Mouse (Mus musculus) heart, postnatal 25 days (tissue): ENCODE data around the gene Igdcc3. TPM values are rescaled to one million over a fixed set of nuclear protein-coding genes. Genes with fewer than 3 reads are reported as not detected.

Experiments
- DNase-seq: peaks from one replicate; pipeline ENCODE4 v3.0.0; 2022; ENCODE audit warnings: low spot score
- intact Hi-C: fragments of 180-260 bp; cut with DNase I; formaldehyde crosslinking; loops from one replicate; pipeline ENCODE4 v1.15.1; 2025
- total RNA-seq, 2 experiments: library from RNA; stranded (reverse); gene quantifications; 2 replicates each; pipeline ENCODE4 v1.2.3; 2021

Gene Igdcc3
- total RNA-seq, 2 experiments from 2014 or later: 0.08 TPM; not detected in 1

- DNase-seq: no peak
- intact Hi-C loops: no loop called here
These were observed 5.9 kb upstream of the Igdcc3 start for GRCm38 (mm10) chr9:65135126-65135525.

GRCm38 (mm10) chr9:65140491-65140890 is 498 bp upstream of the Igdcc3 start:
- DNase-seq: no peak

GRCm38 (mm10) chr9:65141306-65141975 is 452 bp downstream of the Igdcc3 start:
- intact Hi-C loops: no loop called here

More at GRCm38 (mm10) chr9:65140491-65140890, 498 bp upstream of the Igdcc3 start:
- intact Hi-C loops: no loop called here

GRCm38 (mm10) chr9:65141976-65142318 is 958 bp downstream of the Igdcc3 start:
- DNase-seq: no peak
- intact Hi-C loops: no loop called here

More at GRCm38 (mm10) chr9:65141306-65141975, 452 bp downstream of the Igdcc3 start:
- no peak for DNase-seq

GRCm38 (mm10) chr9:65142399-65142798 is 1.4 kb downstream of the Igdcc3 start:
- no peak for DNase-seq
- intact Hi-C loops: no loop called here

GRCm38 (mm10) chr9:65146001-65146400 is 5.0 kb downstream of the Igdcc3 start:
- DNase-seq: no peak
- intact Hi-C loops: no loop called here

GRCm38 (mm10) chr9:65148507-65148906 is 7.5 kb downstream of the Igdcc3 start:
- intact Hi-C loops: no loop called here
- DNase-seq: no peak

- intact Hi-C loops: no loop called here
- DNase-seq: no peak
These were observed 11.8 kb downstream of the Igdcc3 start for GRCm38 (mm10) chr9:65152711-65153330.

GRCm38 (mm10) chr9:65153331-65153711 is 12.3 kb downstream of the Igdcc3 start:
- intact Hi-C loops: no loop called here
- DNase-seq: no peak

- intact Hi-C loops: no loop called here
These were observed 13.9 kb downstream of the Igdcc3 start for GRCm38 (mm10) chr9:65154692-65155455.

GRCm38 (mm10) chr9:65156604-65157003 is 15.6 kb downstream of the Igdcc3 start:
- intact Hi-C loops: no loop called here
- no peak for DNase-seq

More at GRCm38 (mm10) chr9:65154692-65155455, 13.9 kb downstream of the Igdcc3 start:
- no peak for DNase-seq

GRCm38 (mm10) chr9:65157631-65158030 is 16.6 kb downstream of the Igdcc3 start:
- no peak for DNase-seq
- intact Hi-C loops: no loop called here

GRCm38 (mm10) chr9:65161188-65161587 is 20.2 kb downstream of the Igdcc3 start:
- DNase-seq: no peak
- intact Hi-C loops: no loop called here

GRCm38 (mm10) chr9:65161881-65162280 is 20.9 kb downstream of the Igdcc3 start:
- no peak for DNase-seq
- intact Hi-C loops: no loop called here

GRCm38 (mm10) chr9:65162711-65163639 is 22.0 kb downstream of the Igdcc3 start:
- no peak for DNase-seq
- intact Hi-C loops: no loop called here

- intact Hi-C loops: no loop called here
- no peak for DNase-seq
These were observed 23.9 kb downstream of the Igdcc3 start for GRCm38 (mm10) chr9:65164870-65165269.

GRCm38 (mm10) chr9:65166386-65166785 is 25.4 kb downstream of the Igdcc3 start:
- intact Hi-C loops: no loop called here

GRCm38 (mm10) chr9:65168534-65168933 is 27.5 kb downstream of the Igdcc3 start:
- DNase-seq: no peak
- intact Hi-C loops: no loop called here

More at GRCm38 (mm10) chr9:65166386-65166785, 25.4 kb downstream of the Igdcc3 start:
- DNase-seq: no peak

- no peak for DNase-seq
- intact Hi-C loops: no loop called here
These were observed 28.0 kb downstream of the Igdcc3 start for GRCm38 (mm10) chr9:65168952-65169351.

- intact Hi-C loops: no loop called here
- DNase-seq: no peak
These were observed 31.7 kb downstream of the Igdcc3 start for GRCm38 (mm10) chr9:65172654-65173053.
